Mouse (Mus musculus) bone marrow, adult 2 months (tissue): ENCODE results near the gene Cfap70.

ENCODE experiments used
- CTCF ChIP-seq: fragments of 200-500 bp; IDR thresholded peaks from 2 replicates; pipeline ENCODE4 v1.5.1; 2011; ENCODE audit warnings: low read length, control low read depth; ENCODE audit not compliant: control insufficient read depth, insufficient read depth
- POLR2A ChIP-seq: fragments of 200-500 bp; IDR thresholded peaks from 2 replicates; pipeline ENCODE4 v1.6.1; 2011; ENCODE audit warnings: low read depth, mild to moderate bottlenecking, control low read depth, low read length, borderline replicate concordance; ENCODE audit not compliant: control insufficient read depth

- TF ChIP-seq POLR2A (no peak), CTCF (no peak)
These were observed 25.4 kb upstream of the Cfap70 start for GRCm38 (mm10) chr14:20477261-20478025.
